Mouse (Mus musculus): ENCODE results near the gene Cdca5. TPM values are rescaled to one million over a fixed set of nuclear protein-coding genes. Genes with fewer than 3 reads are reported as not detected.

The Cdca5 gene
- polyA plus RNA-seq, 1 experiment from 2014 or later, result 7.4 TPM

Small RNA genes lying within 50 kb of the gene (microRNA-seq; reads per million reads assigned to microRNA genes)
- 0.64 to 1.2 reads per million in 2 experiments for gene Mir6988

Other genes with a start within 250 kb of the Cdca5 start
- gene Frmd8, start 209.7 kb upstream of the Cdca5 start, polyA plus RNA-seq (2015; fragmentation: Nextera tagmentation; extraction: Ambion mirVana), result 7.9 and 9.9 TPM in 2 replicates
- 2.9 and 4.3 TPM in 2 replicates for gene Slc25a45, start 207.2 kb upstream of the Cdca5 start, polyA plus RNA-seq (2015; fragmentation: Nextera tagmentation; extraction: Ambion mirVana)
- 1.1 and 1.3 TPM in 2 replicates for gene Tigd3, start 190.8 kb upstream of the Cdca5 start, polyA plus RNA-seq (2015; fragmentation: Nextera tagmentation; extraction: Ambion mirVana)
- 63.6 and 64.0 TPM in 2 replicates for gene Dpf2, start 172.0 kb upstream of the Cdca5 start, polyA plus RNA-seq (2015; fragmentation: Nextera tagmentation; extraction: Ambion mirVana)
- gene Cdc42ep2, start 160.2 kb upstream of the Cdca5 start, polyA plus RNA-seq (2015; fragmentation: Nextera tagmentation; extraction: Ambion mirVana), result 19.1 and 20.6 TPM in 2 replicates
- gene Pola2, start 120.8 kb upstream of the Cdca5 start, polyA plus RNA-seq (2015; fragmentation: Nextera tagmentation; extraction: Ambion mirVana), result 24.4 and 25.7 TPM in 2 replicates
- 0.10 TPM in 1 of 2 replicates, not detected in the other for gene Slc22a20, start 98.8 kb upstream of the Cdca5 start, polyA plus RNA-seq (2015; fragmentation: Nextera tagmentation; extraction: Ambion mirVana)
- gene Capn1, start 69.1 kb upstream of the Cdca5 start, polyA plus RNA-seq (2015; fragmentation: Nextera tagmentation; extraction: Ambion mirVana), result 12.3 and 14.7 TPM in 2 replicates
- 14.2 and 18.7 TPM in 2 replicates for gene Syvn1, start 38.4 kb upstream of the Cdca5 start, polyA plus RNA-seq (2015; fragmentation: Nextera tagmentation; extraction: Ambion mirVana)
- 44.8 and 52.0 TPM in 2 replicates for gene Mrpl49, start 27.2 kb upstream of the Cdca5 start, polyA plus RNA-seq (2015; fragmentation: Nextera tagmentation; extraction: Ambion mirVana)
- 518 and 572 TPM in 2 replicates for gene Fau, start 27.1 kb upstream of the Cdca5 start, polyA plus RNA-seq (2015; fragmentation: Nextera tagmentation; extraction: Ambion mirVana)
- gene Znhit2, start 23.8 kb upstream of the Cdca5 start, polyA plus RNA-seq (2015; fragmentation: Nextera tagmentation; extraction: Ambion mirVana), result 26.3 and 30.6 TPM in 2 replicates
- gene Tm7sf2, start 16.6 kb upstream of the Cdca5 start, polyA plus RNA-seq (2015; fragmentation: Nextera tagmentation; extraction: Ambion mirVana), result 34.1 and 41.6 TPM in 2 replicates
- 30.0 and 31.2 TPM in 2 replicates for gene Vps51, start 7.8 kb upstream of the Cdca5 start, polyA plus RNA-seq (2015; fragmentation: Nextera tagmentation; extraction: Ambion mirVana)
- gene Tmem262, start 5.0 kb upstream of the Cdca5 start, polyA plus RNA-seq (2015; fragmentation: Nextera tagmentation; extraction: Ambion mirVana), result not detected in 2 replicates
- 0.35 and 0.45 TPM in 2 replicates for gene Gm28374, start 2.7 kb upstream of the Cdca5 start, polyA plus RNA-seq (2015; fragmentation: Nextera tagmentation; extraction: Ambion mirVana)
- gene Zfpl1, start within 50 bp of the Cdca5 start, polyA plus RNA-seq (2015; fragmentation: Nextera tagmentation; extraction: Ambion mirVana), result 31.9 and 37.9 TPM in 2 replicates
- gene AC131692.1, start 9.4 kb downstream of the Cdca5 start, polyA plus RNA-seq (2015; fragmentation: Nextera tagmentation; extraction: Ambion mirVana), result not detected in 2 replicates
- gene Naaladl1, start 20.8 kb downstream of the Cdca5 start, polyA plus RNA-seq (2015; fragmentation: Nextera tagmentation; extraction: Ambion mirVana), result 0.06 and 0.17 TPM in 2 replicates
- 27.7 and 29.1 TPM in 2 replicates for gene Sac3d1, start 33.7 kb downstream of the Cdca5 start, polyA plus RNA-seq (2015; fragmentation: Nextera tagmentation; extraction: Ambion mirVana)
- 19.0 and 19.4 TPM in 2 replicates for gene Snx15, start 43.3 kb downstream of the Cdca5 start, polyA plus RNA-seq (2015; fragmentation: Nextera tagmentation; extraction: Ambion mirVana)
- 0.27 and 0.34 TPM in 2 replicates for gene Batf2, start 56.0 kb downstream of the Cdca5 start, polyA plus RNA-seq (2015; fragmentation: Nextera tagmentation; extraction: Ambion mirVana)
- gene Arl2, start 56.6 kb downstream of the Cdca5 start, polyA plus RNA-seq (2015; fragmentation: Nextera tagmentation; extraction: Ambion mirVana), result 103 and 109 TPM in 2 replicates
- not detected in 2 replicates for gene Majin, start 99.4 kb downstream of the Cdca5 start, polyA plus RNA-seq (2015; fragmentation: Nextera tagmentation; extraction: Ambion mirVana)
- gene Gpha2, start 141.4 kb downstream of the Cdca5 start, polyA plus RNA-seq (2015; fragmentation: Nextera tagmentation; extraction: Ambion mirVana), result not detected in 2 replicates
- gene Ppp2r5b, start 150.9 kb downstream of the Cdca5 start, polyA plus RNA-seq (2015; fragmentation: Nextera tagmentation; extraction: Ambion mirVana), result 14.8 and 16.1 TPM in 2 replicates
- gene Atg2a, start 156.7 kb downstream of the Cdca5 start, polyA plus RNA-seq (2015; fragmentation: Nextera tagmentation; extraction: Ambion mirVana), result 4.6 and 5.9 TPM in 2 replicates
- gene Ehd1, start 191.7 kb downstream of the Cdca5 start, polyA plus RNA-seq (2015; fragmentation: Nextera tagmentation; extraction: Ambion mirVana), result 59.1 and 78.1 TPM in 2 replicates
- 0.41 and 0.46 TPM in 2 replicates for gene Cdc42bpg, start 221.5 kb downstream of the Cdca5 start, polyA plus RNA-seq (2015; fragmentation: Nextera tagmentation; extraction: Ambion mirVana)
- gene Men1, start 250.0 kb downstream of the Cdca5 start, polyA plus RNA-seq (2015; fragmentation: Nextera tagmentation; extraction: Ambion mirVana), result 18.5 and 21.1 TPM in 2 replicates

Measured in skeletal muscle tissue, postnatal 0 days (tissue).